Mouse (Mus musculus): ENCODE measurements around the gene Atp7b.

DNA sequence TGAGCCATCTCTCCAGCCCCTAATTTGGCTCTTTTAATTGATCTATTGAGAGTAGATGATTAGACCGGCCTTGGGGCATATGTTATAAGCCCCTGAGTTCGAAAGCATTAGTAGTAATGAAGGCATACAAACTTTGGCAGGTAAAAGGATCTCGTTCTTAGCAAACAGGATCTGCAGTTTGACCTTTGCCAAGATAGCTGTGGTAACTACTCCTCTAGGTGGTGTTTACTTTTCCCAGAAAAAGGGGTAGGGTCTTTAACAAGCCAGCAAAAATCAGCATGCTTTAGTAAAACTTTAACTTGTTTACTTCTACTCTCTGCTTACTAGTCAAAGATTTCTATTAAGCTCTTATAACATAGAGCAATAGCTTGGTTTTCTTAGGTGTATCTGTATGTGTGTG, 17.6 kb downstream of the Atp7b start:
- no peak for TF ChIP-seq POLR2A (IDR thresholded peaks at IDR 0.05; ENCODE audit: borderline replicate concordance, extremely low read depth, low read depth, low read length)
- TF ChIP-seq CTCF (IDR thresholded peaks at IDR 0.05; ENCODE audit: insufficient read depth, low read length): no peak

Data from lung, adult 2 months (tissue).